Mouse (Mus musculus) bone marrow, adult 2 months (tissue): ENCODE measurements around the gene Bco1. TPM values are rescaled to one million over a fixed set of nuclear protein-coding genes. Genes with fewer than 3 reads are reported as not detected.

Experiments
- H3K27ac ChIP-seq: fragments of 200-500 bp; 2 replicates; pipeline ENCODE4 v1.5.1; 2012; ENCODE audit warnings: low read depth, mild to moderate bottlenecking, control low read depth, inconsistent platforms, low read length; ENCODE audit not compliant: control insufficient read depth, poor library complexity, insufficient read depth
- H3K4me1 ChIP-seq: fragments of 200-500 bp; 2 replicates; pipeline ENCODE4 v1.6.1; 2011; ENCODE audit warnings: low read length; ENCODE audit not compliant: control insufficient read depth, insufficient read depth
- H3K4me3 ChIP-seq: fragments of 200-500 bp; replicated peaks from 2 replicates; pipeline ENCODE3; 2011; ENCODE audit warnings: mild to moderate bottlenecking, low read depth, low read length, control low read depth; ENCODE audit not compliant: control insufficient read depth
- CTCF ChIP-seq: fragments of 200-500 bp; IDR thresholded peaks from 2 replicates; pipeline ENCODE4 v1.5.1; 2011; ENCODE audit warnings: low read length, control low read depth; ENCODE audit not compliant: control insufficient read depth, insufficient read depth
- POLR2A ChIP-seq: fragments of 200-500 bp; IDR thresholded peaks from 2 replicates; pipeline ENCODE4 v1.6.1; 2011; ENCODE audit warnings: low read depth, mild to moderate bottlenecking, control low read depth, low read length, borderline replicate concordance; ENCODE audit not compliant: control insufficient read depth
- WGBS: fragments of 180-500 bp; shearing (Covaris S2); methylation state at CpG from one replicate; pipeline ENCODE4 v1.1.7; 2018; 5-methylcytosine and 5-hydroxymethylcytosine counted together
- polyA plus RNA-seq: library from polyadenylated mRNA; stranded (reverse); fragments of >200 nt; gene quantifications from 2 replicates; pipeline ENCODE4 v1.2.4, GENCODE M21; 2011; ENCODE audit warnings: low replicate concordance; ENCODE audit not compliant: missing spikeins, insufficient read depth, insufficient read length

Bco1 gene
- polyA plus RNA-seq, 1 experiment, result not detected

GRCm38 (mm10) chr8:117061180-117061880 is 34.3 kb upstream of the Bco1 start:
- Histone ChIP-seq H3K4me1 (peaks cover 1% of the 10 kb centered on the region; the same call in 1 of the 2 replicates), H3K27ac (no peak overlapping the region), H3K4me3 (no peak overlapping the region)
- 75% methylated on average over 13 of the region's 13 CpGs for WGBS
- no peak for TF ChIP-seq POLR2A
- TF ChIP-seq CTCF, result no peak

- no peaks in the 10 kb centered on the region for H3K4me1 ChIP-seq
- no peak overlapping the region for H3K27ac ChIP-seq
- WGBS, result 16% methylated on average over 7 of the region's 7 CpGs
- no peak overlapping the region for H3K4me3 ChIP-seq
- TF ChIP-seq POLR2A (no peak), CTCF (no peak)
Observed at GRCm38 (mm10) chr8:117066955-117067354, 28.7 kb upstream of the Bco1 start.

- H3K4me1 ChIP-seq, result no peaks in the 10 kb centered on the region
- 79% methylated on average over 11 of the region's 11 CpGs for WGBS
- H3K27ac ChIP-seq, result no peak overlapping the region
- no peak for TF ChIP-seq CTCF
- H3K4me3 ChIP-seq, result no peak overlapping the region
Observed at GRCm38 (mm10) chr8:117067396-117067795, 28.3 kb upstream of the Bco1 start.

GRCm38 (mm10) chr8:117068294-117068693 is 27.4 kb upstream of the Bco1 start:
- Histone ChIP-seq H3K4me3 (no peak overlapping the region), H3K4me1 (no peaks in the 10 kb centered on the region), H3K27ac (no peak overlapping the region)
- no peak for TF ChIP-seq CTCF
- TF ChIP-seq POLR2A, result no peak
- WGBS, result 85% methylated on average over 13 of the region's 13 CpGs

- TF ChIP-seq POLR2A (no peak), CTCF (no peak)
- H3K4me3 ChIP-seq, result no peak overlapping the region
- 77% methylated on average over 1 of the region's 1 CpGs for WGBS
- H3K27ac ChIP-seq, result no peak overlapping the region
- H3K4me1 ChIP-seq, result peaks cover 3% of the 10 kb centered on the region; the same call in 1 of the 2 replicates
Observed at GRCm38 (mm10) chr8:117069708-117070107, 25.9 kb upstream of the Bco1 start.

GRCm38 (mm10) chr8:117074350-117075182 is 21.1 kb upstream of the Bco1 start:
- peak overlapping the region; percentile 33 for H3K27ac ChIP-seq
- H3K4me3 ChIP-seq, result no peak overlapping the region
- TF ChIP-seq POLR2A, result no peak
- no peak for TF ChIP-seq CTCF

GRCm38 (mm10) chr8:117078367-117078926 is 17.2 kb upstream of the Bco1 start:
- TF ChIP-seq CTCF, result no peak
- H3K27ac ChIP-seq, result no peak overlapping the region
- WGBS, result 65% methylated on average over 7 of the region's 7 CpGs
- no peak overlapping the region for H3K4me3 ChIP-seq
- H3K4me1 ChIP-seq, result peaks cover 8% of the 10 kb centered on the region

More at GRCm38 (mm10) chr8:117074350-117075182, 21.1 kb upstream of the Bco1 start:
- peaks cover 5% of the 10 kb centered on the region for H3K4me1 ChIP-seq
- WGBS, result 26% methylated on average over 10 of the region's 10 CpGs

GRCm38 (mm10) chr8:117079652-117080051 is 16.0 kb upstream of the Bco1 start:
- WGBS, result 47% methylated on average over 14 of the region's 14 CpGs
- TF ChIP-seq CTCF (no peak), POLR2A (no peak)
- Histone ChIP-seq H3K27ac (no peak overlapping the region), H3K4me1 (peaks cover 7% of the 10 kb centered on the region), H3K4me3 (no peak overlapping the region)
